Mouse (Mus musculus): ENCODE measurements around the gene Ccnl1.

DNA sequence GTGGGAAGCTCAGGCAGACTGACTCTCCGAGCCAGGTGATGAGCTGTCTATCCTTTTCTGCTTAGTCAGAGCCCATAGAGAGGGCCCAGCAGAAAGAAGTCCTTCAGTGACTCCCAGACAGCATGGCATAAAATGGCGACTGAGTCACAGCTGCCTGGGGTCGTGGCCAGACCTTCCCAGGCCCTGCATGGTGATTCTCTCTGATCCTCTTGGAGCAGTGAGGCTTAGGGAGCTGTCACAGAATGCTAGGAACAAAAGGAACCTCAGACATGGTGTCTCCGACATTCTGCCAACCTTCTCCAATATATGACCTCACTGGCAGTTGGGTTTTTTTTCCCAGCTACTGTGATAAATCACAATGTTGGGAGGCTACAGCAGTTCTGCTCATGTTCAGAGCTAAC lies 30.9 kb downstream of the Ccnl1 start:
- TF ChIP-seq EP300 (IDR thresholded peaks at IDR 0.05; ENCODE audit: insufficient read depth, low read depth, low read length) (no peak), CTCF (IDR thresholded peaks at IDR 0.05) (no peak), POLR2A (IDR thresholded peaks at IDR 0.05; ENCODE audit: insufficient read depth, low read depth, low read length) (no peak)

All from heart, adult 2 months (tissue).